Mouse (Mus musculus) stomach, embryonic 14.5 days (tissue): Measurements from ENCODE around the gene Slc25a27. TPM values are rescaled to one million over a fixed set of nuclear protein-coding genes. Genes with fewer than 3 reads are reported as not detected.

ENCODE experiments used
- ATAC-seq: fragments of 200-750 bp; cut with Nextera tagmentation; 2 replicates; pipeline ENCODE4 v1.8.0; 2017; ENCODE audit warnings: low read depth, moderate TSS enrichment; ENCODE audit not compliant: insufficient number of reproducible peaks, insufficient read depth, low FRiP score
- H3K27ac ChIP-seq: fragments of 300-500 bp; sonication (generic); 2 replicates; pipeline ENCODE4 v1.5.1; 2014; ENCODE audit warnings: mild to moderate bottlenecking, low read length, moderate library complexity, mixed read lengths
- H3K27me3 ChIP-seq: fragments of 300-500 bp; sonication (generic); 2 replicates; pipeline ENCODE4 v1.6.1; 2014; ENCODE audit warnings: low read length, control low read depth, mixed read lengths; ENCODE audit not compliant: control insufficient read depth, insufficient read depth
- H3K36me3 ChIP-seq: fragments of 300-500 bp; sonication (generic); 2 replicates; pipeline ENCODE4 v1.6.1; 2014; ENCODE audit warnings: mild to moderate bottlenecking, control low read depth, low read length, moderate library complexity, mixed read lengths; ENCODE audit not compliant: control insufficient read depth, insufficient read depth
- H3K4me1 ChIP-seq: fragments of 300-500 bp; sonication (generic); 2 replicates; pipeline ENCODE4 v1.6.1; 2014; ENCODE audit warnings: low read length, control low read depth, mixed read lengths; ENCODE audit not compliant: control insufficient read depth, insufficient read depth
- H3K4me2 ChIP-seq: fragments of 300-500 bp; sonication (generic); replicated peaks from 2 replicates; pipeline ENCODE4 v1.6.1; 2014; ENCODE audit warnings: low read depth, low read length, control low read depth
- H3K4me3 ChIP-seq: fragments of 300-500 bp; sonication (generic); 2 replicates; pipeline ENCODE4 v1.5.1; 2014; ENCODE audit warnings: low read depth, low read length, control low read depth
- H3K9ac ChIP-seq: fragments of 300-500 bp; sonication (generic); replicated peaks from 2 replicates; pipeline ENCODE4 v1.6.1; 2014; ENCODE audit warnings: low read depth, mild to moderate bottlenecking, control low read depth, low read length, moderate library complexity, mixed read lengths
- H3K9me3 ChIP-seq: fragments of 300-500 bp; sonication (generic); 2 replicates; pipeline ENCODE4 v1.6.1; 2016; ENCODE audit warnings: low read depth, low read length, control low read depth; ENCODE audit not compliant: control insufficient read depth
- WGBS: fragments of 180-500 bp; shearing (Covaris S2); extraction: QIAGEN DNeasy Blood & Tissue Kit; methylation state at CpG from one replicate; pipeline ENCODE4 v1.1.7; 2014; 5-methylcytosine and 5-hydroxymethylcytosine counted together
- polyA plus RNA-seq: library from polyadenylated mRNA; unstranded; fragments of >200 nt; fragmentation: Nextera tagmentation; extraction: Ambion mirVana; gene quantifications from 2 replicates; pipeline ENCODE4 v1.2.1, GENCODE M21; 2014

Gene Slc25a27
- polyA plus RNA-seq, 1 experiment from 2014 or later = 17.9 TPM

- no peaks in the 10 kb centered on the region for H3K4me1 ChIP-seq
- no peak overlapping the region for H3K4me3 ChIP-seq
- no peak overlapping the region for H3K9ac ChIP-seq
- WGBS = 47% methylated on average over 14 of the region's 14 CpGs
- H3K36me3 ChIP-seq = no peaks in the 10 kb centered on the region
- no peak overlapping the region for H3K27ac ChIP-seq
- ATAC-seq = peak; percentile 18; the same call in 1 of the 2 replicates
- H3K4me2 ChIP-seq = no peak overlapping the region
- H3K27me3 ChIP-seq = no peaks in the 10 kb centered on the region
- H3K9me3 ChIP-seq = no peaks in the 10 kb centered on the region
Observed at GRCm38 (mm10) chr17:43698997-43699649, 32.1 kb upstream of the Slc25a27 start.

GRCm38 (mm10) chr17:43689591-43689990, 22.6 kb upstream of the Slc25a27 start:
- 73% methylated on average over 9 of the region's 9 CpGs for WGBS
- no peaks in the 10 kb centered on the region; the same call in 1 of the 2 replicates for H3K36me3 ChIP-seq
- no peak for ATAC-seq

GRCm38 (mm10) chr17:43684638-43685037, 17.6 kb upstream of the Slc25a27 start:
- ATAC-seq = no peak
- no peak overlapping the region for H3K4me2 ChIP-seq
- WGBS = 93% methylated on average over 5 of the region's 5 CpGs
- no peaks in the 10 kb centered on the region for H3K27me3 ChIP-seq
- H3K9me3 ChIP-seq = no peaks in the 10 kb centered on the region
- no peaks in the 10 kb centered on the region for H3K4me1 ChIP-seq
- no peak overlapping the region for H3K9ac ChIP-seq
- H3K36me3 ChIP-seq = no peaks in the 10 kb centered on the region
- H3K27ac ChIP-seq = no peak overlapping the region
- H3K4me3 ChIP-seq = no peak overlapping the region

More at GRCm38 (mm10) chr17:43689591-43689990, 22.6 kb upstream of the Slc25a27 start:
- H3K9ac ChIP-seq = no peak overlapping the region
- H3K4me1 ChIP-seq = no peaks in the 10 kb centered on the region
- no peak overlapping the region for H3K4me3 ChIP-seq
- H3K27ac ChIP-seq = no peak overlapping the region
- no peak overlapping the region for H3K4me2 ChIP-seq
- H3K9me3 ChIP-seq = no peaks in the 10 kb centered on the region
- no peaks in the 10 kb centered on the region for H3K27me3 ChIP-seq

- Histone ChIP-seq H3K36me3 (no peaks in the 10 kb centered on the region), H3K27me3 (no peaks in the 10 kb centered on the region), H3K4me1 (no peaks in the 10 kb centered on the region), H3K9ac (no peak overlapping the region), H3K9me3 (no peaks in the 10 kb centered on the region), H3K27ac (no peak overlapping the region), H3K4me3 (no peak overlapping the region), H3K4me2 (no peak overlapping the region)
- 86% methylated on average over 6 of the region's 7 CpGs for WGBS
- no peak for ATAC-seq
Observed at GRCm38 (mm10) chr17:43684086-43684485, 17.1 kb upstream of the Slc25a27 start.

- WGBS = 11% methylated on average over 1 of the region's 1 CpGs
- ATAC-seq = no peak
- H3K4me1 ChIP-seq = no peaks in the 10 kb centered on the region
- no peak overlapping the region for H3K27ac ChIP-seq
- H3K27me3 ChIP-seq = no peaks in the 10 kb centered on the region
- no peak overlapping the region for H3K9ac ChIP-seq
- H3K4me3 ChIP-seq = no peak overlapping the region
- H3K36me3 ChIP-seq = no peaks in the 10 kb centered on the region
- H3K4me2 ChIP-seq = no peak overlapping the region
- no peaks in the 10 kb centered on the region for H3K9me3 ChIP-seq
Observed at GRCm38 (mm10) chr17:43677317-43677716, 10.3 kb upstream of the Slc25a27 start.

- H3K4me1 ChIP-seq = no peaks in the 10 kb centered on the region
- no peak overlapping the region for H3K4me3 ChIP-seq
- no peaks in the 10 kb centered on the region for H3K9me3 ChIP-seq
- no peak overlapping the region for H3K27ac ChIP-seq
- H3K27me3 ChIP-seq = no peaks in the 10 kb centered on the region
- H3K4me2 ChIP-seq = no peak overlapping the region
- ATAC-seq = no peak
- no peaks in the 10 kb centered on the region for H3K36me3 ChIP-seq
- H3K9ac ChIP-seq = no peak overlapping the region
- WGBS = 92% methylated on average over 1 of the region's 1 CpGs
Observed at GRCm38 (mm10) chr17:43676241-43676640, 9.2 kb upstream of the Slc25a27 start.

GRCm38 (mm10) chr17:43675228-43675627, 8.2 kb upstream of the Slc25a27 start:
- no peak overlapping the region for H3K27ac ChIP-seq
- no peak for ATAC-seq
- H3K27me3 ChIP-seq = no peaks in the 10 kb centered on the region
- no peak overlapping the region for H3K4me3 ChIP-seq
- 63% methylated on average over 1 of the region's 1 CpGs for WGBS
- no peaks in the 10 kb centered on the region for H3K4me1 ChIP-seq
- H3K9me3 ChIP-seq = no peaks in the 10 kb centered on the region
- H3K9ac ChIP-seq = no peak overlapping the region
- H3K36me3 ChIP-seq = no peaks in the 10 kb centered on the region
- H3K4me2 ChIP-seq = no peak overlapping the region

GRCm38 (mm10) chr17:43671907-43672306, 4.9 kb upstream of the Slc25a27 start:
- 45% methylated on average over 4 of the region's 4 CpGs for WGBS
- Histone ChIP-seq H3K4me2 (no peak overlapping the region), H3K27ac (no peak overlapping the region), H3K4me1 (0 out of 2 replicates have a peak, but pooled peaks cover 7% of the 10 kb centered on the region), H3K4me3 (no peak overlapping the region), H3K27me3 (no peaks in the 10 kb centered on the region), H3K9me3 (no peaks in the 10 kb centered on the region), H3K9ac (no peak overlapping the region), H3K36me3 (no peaks in the 10 kb centered on the region)
- no peak for ATAC-seq
